Mouse (Mus musculus) liver, embryonic 13.5 days (tissue): ENCODE data around the gene Shf. TPM values are rescaled to one million over a fixed set of nuclear protein-coding genes. Genes with fewer than 3 reads are reported as not detected.

Experiments
- ATAC-seq: fragments of 200-750 bp; cut with Nextera tagmentation; 2 replicates; pipeline ENCODE4 v1.8.0; 2017; ENCODE audit warnings: low read depth, mild to moderate bottlenecking, moderate number of reproducible peaks, moderate library complexity
- DNase-seq: peaks from one replicate; pipeline ENCODE4 v3.0.0; 2022
- H3K27ac ChIP-seq: fragments of 300-500 bp; sonication (generic); 2 replicates; pipeline ENCODE4 v1.5.1; 2015; ENCODE audit warnings: moderate library complexity, mild to moderate bottlenecking, inconsistent platforms
- H3K27me3 ChIP-seq: fragments of 300-500 bp; sonication (generic); 2 replicates; pipeline ENCODE4 v1.6.1; 2015; ENCODE audit warnings: mild to moderate bottlenecking, inconsistent platforms
- H3K36me3 ChIP-seq: fragments of 300-500 bp; sonication (generic); 2 replicates; pipeline ENCODE4 v1.6.1; 2015; ENCODE audit warnings: mild to moderate bottlenecking, inconsistent platforms
- H3K4me1 ChIP-seq: fragments of 300-500 bp; sonication (generic); replicated peaks from 2 replicates; pipeline ENCODE4 v1.6.1; 2015; ENCODE audit warnings: inconsistent platforms
- H3K4me2 ChIP-seq: fragments of 300-500 bp; sonication (generic); 2 replicates; pipeline ENCODE4 v1.6.1; 2015; ENCODE audit warnings: inconsistent platforms, mild to moderate bottlenecking, moderate library complexity
- H3K4me3 ChIP-seq: fragments of 300-500 bp; sonication (generic); replicated peaks from 2 replicates; pipeline ENCODE4 v1.5.1; 2015; ENCODE audit warnings: mild to moderate bottlenecking, inconsistent platforms
- H3K9ac ChIP-seq: fragments of 300-500 bp; sonication (generic); 2 replicates; pipeline ENCODE4 v1.6.1; 2015; ENCODE audit warnings: mild to moderate bottlenecking, inconsistent platforms
- H3K9me3 ChIP-seq: fragments of 300-500 bp; sonication (generic); replicated peaks from 2 replicates; pipeline ENCODE4 v1.6.1; 2016; ENCODE audit warnings: inconsistent platforms
- WGBS: fragments of 180-500 bp; shearing (Covaris S2); methylation state at CpG from one replicate; pipeline ENCODE4 v1.1.7; 2015; ENCODE audit not compliant: insufficient replicate concordance; 5-methylcytosine and 5-hydroxymethylcytosine counted together
- polyA plus RNA-seq: library from polyadenylated mRNA; unstranded; fragments of >200 nt; fragmentation: Nextera tagmentation; extraction: Ambion mirVana; gene quantifications from 2 replicates; pipeline ENCODE4 v1.2.1, GENCODE M21; 2015

Gene Shf
- polyA plus RNA-seq, 1 experiment from 2014 or later: 1.1 TPM

- peak overlapping the region; percentile 78 for H3K4me3 ChIP-seq
- peak overlapping the region; percentile 83 for H3K4me2 ChIP-seq
- H3K27me3 ChIP-seq: no peaks in the 10 kb centered on the region
- H3K4me1 ChIP-seq: peaks cover 36% of the 10 kb centered on the region
- peak overlapping the region; percentile 87 for H3K27ac ChIP-seq
- no peaks in the 10 kb centered on the region for H3K36me3 ChIP-seq
- peak; percentile 72 for DNase-seq
- peak; percentile 83 for ATAC-seq
- H3K9me3 ChIP-seq: no peaks in the 10 kb centered on the region
- WGBS: under 1% methylated on average over 26 of the region's 26 CpGs
- H3K9ac ChIP-seq: peak overlapping the region; percentile 84
Observed at GRCm38 (mm10) chr2:122377751-122378246, 8.8 kb upstream of the Shf start.

GRCm38 (mm10) chr2:122377215-122377674, 8.3 kb upstream of the Shf start:
- H3K4me3 ChIP-seq: peak overlapping the region; percentile 78
- H3K27me3 ChIP-seq: no peaks in the 10 kb centered on the region
- ATAC-seq (peak; percentile 86), DNase-seq (peak; percentile 92)
- peak overlapping the region; percentile 87 for H3K27ac ChIP-seq
- H3K4me2 ChIP-seq: peak overlapping the region; percentile 83
- H3K9ac ChIP-seq: peak overlapping the region; percentile 84
- peaks cover 36% of the 10 kb centered on the region for H3K4me1 ChIP-seq
- no peaks in the 10 kb centered on the region for H3K36me3 ChIP-seq
- no peaks in the 10 kb centered on the region for H3K9me3 ChIP-seq
- under 1% methylated on average over 28 of the region's 28 CpGs for WGBS

GRCm38 (mm10) chr2:122376041-122376561, 7.1 kb upstream of the Shf start:
- ATAC-seq: no peak
- H3K4me3 ChIP-seq: peak overlapping the region; percentile 78
- no peaks in the 10 kb centered on the region for H3K36me3 ChIP-seq
- H3K4me2 ChIP-seq: peak overlapping the region; percentile 99
- DNase-seq: peak; percentile 43
- H3K9ac ChIP-seq: peak overlapping the region; percentile 81
- H3K27ac ChIP-seq: peak overlapping the region; percentile 85
- 0% methylated on average over 22 of the region's 22 CpGs for WGBS
- H3K27me3 ChIP-seq: no peaks in the 10 kb centered on the region
- H3K9me3 ChIP-seq: no peaks in the 10 kb centered on the region
- peaks cover 34% of the 10 kb centered on the region for H3K4me1 ChIP-seq

GRCm38 (mm10) chr2:122375391-122375991, 6.5 kb upstream of the Shf start:
- H3K4me2 ChIP-seq: peak overlapping the region; percentile 99
- H3K9ac ChIP-seq: peak overlapping the region; percentile 81
- WGBS: under 1% methylated on average over 32 of the region's 32 CpGs
- no peaks in the 10 kb centered on the region for H3K9me3 ChIP-seq
- DNase-seq: peak; percentile 93
- H3K4me1 ChIP-seq: peaks cover 33% of the 10 kb centered on the region
- peak; percentile 70 for ATAC-seq
- no peaks in the 10 kb centered on the region for H3K27me3 ChIP-seq
- peak overlapping the region; percentile 78 for H3K4me3 ChIP-seq
- H3K36me3 ChIP-seq: no peaks in the 10 kb centered on the region
- peak overlapping the region; percentile 85 for H3K27ac ChIP-seq

GRCm38 (mm10) chr2:122374666-122375331, 5.8 kb upstream of the Shf start:
- 24% methylated on average over 23 of the region's 23 CpGs for WGBS
- Histone ChIP-seq H3K9me3 (no peaks in the 10 kb centered on the region), H3K4me1 (peaks cover 37% of the 10 kb centered on the region), H3K4me2 (peak overlapping the region; percentile 73), H3K27me3 (no peaks in the 10 kb centered on the region), H3K9ac (peak overlapping the region; percentile 44), H3K4me3 (peak overlapping the region; percentile 57), H3K36me3 (no peaks in the 10 kb centered on the region), H3K27ac (no peak overlapping the region; the same call in 1 of the 2 replicates)
- no peak for ATAC-seq
- DNase-seq: no peak

GRCm38 (mm10) chr2:122374012-122374411, 5.0 kb upstream of the Shf start:
- DNase-seq (no peak), ATAC-seq (no peak)
- WGBS: 66% methylated on average over 5 of the region's 5 CpGs
- no peaks in the 10 kb centered on the region for H3K27me3 ChIP-seq
- H3K4me2 ChIP-seq: no peak overlapping the region
- H3K36me3 ChIP-seq: no peaks in the 10 kb centered on the region
- no peak overlapping the region for H3K27ac ChIP-seq
- no peaks in the 10 kb centered on the region for H3K9me3 ChIP-seq
- H3K9ac ChIP-seq: no peak overlapping the region
- no peak overlapping the region for H3K4me3 ChIP-seq
- H3K4me1 ChIP-seq: peaks cover 43% of the 10 kb centered on the region

GRCm38 (mm10) chr2:122372541-122372940, 3.6 kb upstream of the Shf start:
- Histone ChIP-seq H3K27ac (no peak overlapping the region), H3K4me3 (no peak overlapping the region), H3K9me3 (no peaks in the 10 kb centered on the region), H3K4me2 (no peak overlapping the region), H3K36me3 (no peaks in the 10 kb centered on the region), H3K4me1 (peaks cover 45% of the 10 kb centered on the region), H3K27me3 (no peaks in the 10 kb centered on the region), H3K9ac (no peak overlapping the region)
- no peak for DNase-seq
- ATAC-seq: no peak
- 38% methylated on average over 1 of the region's 1 CpGs for WGBS

GRCm38 (mm10) chr2:122372067-122372466, 3.1 kb upstream of the Shf start:
- no peak overlapping the region for H3K4me3 ChIP-seq
- H3K9me3 ChIP-seq: no peaks in the 10 kb centered on the region
- H3K27me3 ChIP-seq: no peaks in the 10 kb centered on the region
- H3K4me1 ChIP-seq: peaks cover 50% of the 10 kb centered on the region
- 62% methylated on average over 3 of the region's 3 CpGs for WGBS
- no peak for DNase-seq
- no peak overlapping the region for H3K27ac ChIP-seq
- no peaks in the 10 kb centered on the region for H3K36me3 ChIP-seq
- H3K4me2 ChIP-seq: no peak overlapping the region
- no peak overlapping the region for H3K9ac ChIP-seq
- ATAC-seq: no peak

- Histone ChIP-seq H3K9ac (no peak overlapping the region; the same call in 1 of the 2 replicates), H3K4me3 (0 out of 2 replicates have a peak overlapping the region, but pooled peaks have one; percentile 87), H3K4me1 (peaks cover 58% of the 10 kb centered on the region), H3K27ac (no peak overlapping the region), H3K9me3 (no peaks in the 10 kb centered on the region), H3K36me3 (no peaks in the 10 kb centered on the region), H3K4me2 (peak overlapping the region; percentile 99), H3K27me3 (no peaks in the 10 kb centered on the region)
- DNase-seq (no peak), ATAC-seq (no peak)
- 44% methylated on average over 10 of the region's 10 CpGs for WGBS
Observed at GRCm38 (mm10) chr2:122370101-122370750, 1.3 kb upstream of the Shf start.

GRCm38 (mm10) chr2:122368081-122368971, 636 bp downstream of the Shf start:
- Histone ChIP-seq H3K4me2 (peak overlapping the region; percentile 99), H3K4me1 (peaks cover 70% of the 10 kb centered on the region), H3K27ac (peak overlapping the region; percentile 65), H3K9me3 (no peaks in the 10 kb centered on the region), H3K9ac (peak overlapping the region; percentile 91), H3K4me3 (peak overlapping the region; percentile 87), H3K36me3 (peaks cover 8% of the 10 kb centered on the region), H3K27me3 (no peaks in the 10 kb centered on the region)
- ATAC-seq (peak; percentile 15), DNase-seq (peak; percentile 28)
- 3% methylated on average over 52 of the region's 55 CpGs for WGBS
